26 mouse cellular contexts compared by ENCODE assay signal in the genomic region with DNA sequence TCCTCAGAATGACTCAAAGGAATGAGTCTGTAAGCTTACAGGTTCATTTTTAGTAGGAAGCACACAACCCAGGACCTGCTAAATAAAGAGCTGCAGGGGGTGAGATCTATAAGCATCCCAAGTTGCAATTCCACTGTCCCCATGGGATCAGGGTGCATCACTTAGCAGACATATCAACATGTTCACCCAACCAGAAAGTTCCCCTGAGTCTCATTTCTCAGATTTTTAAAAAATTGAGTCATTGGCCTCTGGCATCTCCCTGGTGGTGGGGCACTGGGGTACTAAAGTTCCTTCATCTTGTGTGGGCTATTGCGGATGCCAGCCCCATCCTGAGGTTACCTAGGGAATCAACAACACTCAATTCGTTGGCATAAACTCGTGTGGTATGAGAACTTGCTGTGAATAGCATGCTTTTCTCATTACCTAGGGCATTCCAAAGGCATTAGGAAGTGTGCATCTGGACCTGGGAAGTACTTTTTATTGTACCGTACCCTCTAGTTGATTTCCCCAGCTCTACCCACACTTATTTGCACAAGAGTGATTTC. TPM values are rescaled to one million over a fixed set of nuclear protein-coding genes. Genes with fewer than 3 reads are reported as not detected.
DNase-seq lines count a peak whose midpoint lies in the region; ATAC-seq and TF ChIP-seq lines count a peak whose summit lies in the region.
"Had no signal": no experiment of that assay in that cellular context is flagged by ENCODE, and none has a peak within 500 bp of the region (broad histone marks: within the 10 kb centered on the region; RNA-seq: fewer than 3 reads in every experiment).

No protein-coding gene starts in this region.

- H3K4me2 ChIP-seq in myocyte (ENCODE audit: low read depth) = no peak overlapping the region
- H3K4me2 ChIP-seq: embryonic facial prominence, embryonic 13.5 days; embryonic facial prominence, embryonic 15.5 days; forebrain, embryonic 13.5 days; forebrain, embryonic 15.5 days had no signal

- ATAC-seq in Patski = peak; percentile 81
- ATAC-seq: CD4-positive, CD25-positive, alpha-beta regulatory T cell, adult 4 months; forebrain, embryonic 13.5 days; forebrain, embryonic 15.5 days; forebrain, postnatal 0 days had no signal

- DNase-seq in 3134 (ENCODE audit: extremely low read depth, insufficient read length, low spot score) (peak; percentile 76), Patski (ENCODE audit: low read depth, low spot score) (peak; percentile 94)
- peak; percentile 93 for DNase-seq in Muller cell, postnatal 12 days (ENCODE audit: inconsistent ontology term)
- no peak for DNase-seq in cerebellum, postnatal 10 days
- DNase-seq in kidney, adult 11 months = no peak
- DNase-seq in heart, adult 11 months = no peak
- DNase-seq: adrenal gland, adult 2 months; adrenal gland, postnatal 10 days; adrenal gland, postnatal 25 days; B cell, adult 2 months; cerebellum, adult 11-12 months; cerebellum, adult 2 months; cerebellum, adult 9-10 months; cerebellum, postnatal 14 days; cerebellum, postnatal 36 days; embryo, embryonic 11 days; forebrain, postnatal 0 days had no signal

- H3K27me3 ChIP-seq in Patski = no peaks in the 10 kb centered on the region
- no peaks in the 10 kb centered on the region for H3K27me3 ChIP-seq in myocyte (ENCODE audit: control insufficient read depth, insufficient read depth, insufficient read length)
- H3K27me3 ChIP-seq: CH12.LX; embryonic facial prominence, embryonic 13.5 days; embryonic facial prominence, embryonic 15.5 days; forebrain, embryonic 13.5 days; forebrain, embryonic 15.5 days had no signal

- in situ Hi-C loops in Patski (cut with MboI; ENCODE audit: low pct_unique_long_range_greater_than_20kb) = loop anchor here (5.0 kb wide), 1 partner anchor 92 kb away; no protein-coding TSS in a partner anchor

- no peaks in the 10 kb centered on the region for H3K36me3 ChIP-seq in myocyte (ENCODE audit: control insufficient read depth, insufficient read depth)
- H3K36me3 ChIP-seq: embryonic facial prominence, embryonic 13.5 days; embryonic facial prominence, embryonic 15.5 days; forebrain, embryonic 15.5 days; G1E had no signal

- no peaks in the 10 kb centered on the region for H3K79me2 ChIP-seq in myocyte (ENCODE audit: control insufficient read depth, insufficient read depth)

- POLR2A ChIA-PET in Patski (lab: Charles Lee) = no interaction called here

- CTCF ChIA-PET in Patski (lab: Charles Lee) = no interaction called here

- no peak for TF ChIP-seq POLR2A in myocyte (IDR thresholded peaks at IDR 0.05; ENCODE audit: insufficient read length, low read depth)

- no peak overlapping the region for H3K4me3 ChIP-seq in myocyte
- H3K4me3 ChIP-seq: embryonic facial prominence, embryonic 13.5 days; embryonic facial prominence, embryonic 15.5 days; erythroblast, embryonic 14.5 days; forebrain, embryonic 13.5 days; forebrain, embryonic 15.5 days had no signal

- no peak overlapping the region for H3ac ChIP-seq in myocyte (ENCODE audit: control insufficient read depth, insufficient read length)

- TF ChIP-seq CTCF in Patski (IDR thresholded peaks at IDR 0.05) = peak; percentile 18

TF ChIP-seq in myocyte, 11 proteins besides CTCF, POLR2A, EP300 and RAD21:
- TF ChIP-seq CEBPB (IDR thresholded peaks at IDR 0.05; ENCODE audit: insufficient read depth, poor library complexity, severe bottlenecking) (0 out of 2 replicates have a peak, but pooled peaks have one; percentile 32), MYOD1 (IDR thresholded peaks at IDR 0.05; ENCODE audit: control insufficient read depth in 1 of 3, insufficient read length in 2 of 3, low read depth in 2 of 3) (no peak)

RNA-seq across cellular contexts. Expression of a gene that starts 25.4 kb away (rescaled TPM):
- polyA plus RNA-seq in Patski (2021) = 70.6 TPM
- polyA plus RNA-seq in myocyte (2012; fragmentation: generic; extraction: Trizol) = 8.5 TPM

Comparison
In these comparisons a context has a peak if more than half of its experiments do, and no peak if none do; other contexts are left out.
1. DNase-seq: peak in 3134 (single experiment), Muller cell, postnatal 12 days (single experiment) and Patski (single experiment); none in cerebellum, postnatal 10 days (0 of 2), kidney, adult 11 months (single experiment) and heart, adult 11 months (single experiment).